Mouse (Mus musculus): ENCODE data around the gene 1700129C05Rik. TPM values are rescaled to one million over a fixed set of nuclear protein-coding genes. Genes with fewer than 3 reads are reported as not detected.

1700129C05Rik gene
- polyA plus RNA-seq (2015; fragmentation: Nextera tagmentation; extraction: Ambion mirVana), result not detected in 2 replicates

DNA sequence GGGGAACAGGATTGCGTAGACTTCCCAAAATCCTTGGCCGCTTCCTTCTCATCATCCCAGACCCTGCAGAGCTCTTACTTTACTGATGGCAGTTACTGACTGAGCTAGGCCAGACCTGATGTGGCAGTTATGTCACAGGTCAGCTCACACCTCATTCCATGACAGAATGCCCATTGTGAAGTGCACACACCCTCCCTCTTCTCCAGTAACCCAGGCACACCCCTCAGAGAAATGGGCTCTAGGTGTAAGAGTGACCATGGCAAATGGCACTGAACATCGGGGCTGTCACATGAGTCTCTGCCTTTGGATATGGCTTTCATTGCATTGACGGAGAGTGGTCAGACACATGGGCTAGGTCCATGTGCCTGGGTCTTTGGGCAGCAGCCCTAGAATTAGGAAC, at the start of gene 1700129C05Rik:
Gene 1700129C05Rik (minus strand): TSS at position 101 of the 400 bp plus-strand sequence.
- no peak for ATAC-seq (ENCODE audit: low FRiP score)
- H3K9ac ChIP-seq, result no peak within 1 kb of the TSS
- H3K27me3 ChIP-seq, result no peaks in the 10 kb centered on the region
- no peak within 1 kb of the TSS for H3K4me3 ChIP-seq
- H3K4me2 ChIP-seq, result no peak within 1 kb of the TSS
- H3K27ac ChIP-seq, result no peak within 1 kb of the TSS
- no peaks in the 10 kb centered on the region for H3K9me3 ChIP-seq
- no peaks in the 10 kb centered on the region for H3K36me3 ChIP-seq
- H3K4me1 ChIP-seq (replicated peaks), result no peaks in the 10 kb centered on the region
- 94% methylated on average over 4 of the region's 4 CpGs for WGBS

DNA sequence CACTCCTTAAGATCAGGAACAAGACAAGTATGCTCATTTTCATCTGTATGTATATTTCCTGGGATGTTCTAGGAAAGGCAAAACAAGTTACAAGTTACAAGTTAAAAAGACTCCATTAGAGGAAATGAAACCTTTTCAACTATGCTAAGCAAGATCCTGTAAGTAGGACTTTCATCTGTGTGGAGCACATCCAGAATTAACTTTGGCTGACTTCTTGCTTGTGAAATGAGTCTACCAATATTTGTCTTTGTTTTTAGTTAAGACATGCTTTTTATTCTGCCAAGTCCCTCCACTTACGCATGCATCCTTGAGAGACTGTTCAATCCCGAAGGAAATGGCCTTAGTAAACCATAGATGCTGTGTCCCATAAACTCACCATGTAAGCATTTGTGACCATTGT, 43.4 kb upstream of the 1700129C05Rik start:
- no peak overlapping the region for H3K4me2 ChIP-seq
- no peak overlapping the region for H3K4me3 ChIP-seq
- no peak for ATAC-seq (ENCODE audit: low FRiP score)
- H3K9ac ChIP-seq, result no peak overlapping the region
- no peaks in the 10 kb centered on the region for H3K4me1 ChIP-seq (replicated peaks)
- no peak overlapping the region for H3K27ac ChIP-seq
- no peaks in the 10 kb centered on the region for H3K27me3 ChIP-seq
- H3K9me3 ChIP-seq, result 0 out of 2 replicates have a peak, but pooled peaks cover 4% of the 10 kb centered on the region
- WGBS, result 91% methylated on average over 2 of the region's 2 CpGs
- no peaks in the 10 kb centered on the region for H3K36me3 ChIP-seq

DNA sequence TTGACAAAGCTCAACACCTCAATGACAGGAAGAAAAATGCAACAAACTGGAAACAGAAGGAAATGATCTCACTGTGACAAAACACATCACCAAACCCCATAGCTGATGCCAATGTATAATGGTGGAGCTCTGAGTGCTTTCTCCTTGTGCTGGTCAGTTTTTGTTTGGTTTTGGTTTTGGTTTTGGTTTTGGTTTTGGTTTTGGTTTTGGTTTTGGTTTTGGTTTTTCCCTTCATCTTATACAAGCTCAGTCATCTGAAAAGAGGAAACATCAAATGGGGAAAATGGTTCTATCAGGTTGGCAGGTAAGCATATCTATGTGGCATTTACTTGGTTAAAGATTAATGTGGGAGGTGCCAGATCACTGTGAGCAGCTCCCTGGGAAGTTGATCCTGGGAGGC, 42.8 kb upstream of the 1700129C05Rik start:
- Histone ChIP-seq H3K27ac (no peak overlapping the region), H3K27me3 (no peaks in the 10 kb centered on the region), H3K9ac (no peak overlapping the region), H3K36me3 (no peaks in the 10 kb centered on the region), H3K4me3 (no peak overlapping the region), H3K4me2 (no peak overlapping the region), H3K4me1 (replicated peaks) (no peaks in the 10 kb centered on the region), H3K9me3 (0 out of 2 replicates have a peak, but pooled peaks cover 4% of the 10 kb centered on the region)
- ATAC-seq (ENCODE audit: low FRiP score), result no peak

DNA sequence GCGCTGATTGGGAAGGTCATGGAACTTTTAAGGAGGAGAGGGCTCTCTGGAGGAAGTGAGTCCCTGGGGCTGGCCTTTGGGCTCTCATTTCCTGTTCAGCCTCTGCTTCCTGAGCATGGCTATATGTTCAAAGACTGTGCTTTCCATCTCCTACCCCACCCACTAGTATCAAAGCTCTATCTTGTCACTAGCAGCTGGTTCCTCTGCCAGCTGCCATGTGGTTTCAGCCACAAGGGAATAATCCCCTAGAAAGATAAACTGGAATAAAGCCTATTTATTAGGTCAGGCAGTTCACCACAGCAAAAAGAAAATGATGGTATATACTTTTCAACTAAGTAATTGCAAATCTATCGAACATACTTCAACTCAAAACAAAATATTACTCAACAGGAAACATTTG, 40.0 kb upstream of the 1700129C05Rik start:
- Histone ChIP-seq H3K9me3 (no peaks in the 10 kb centered on the region), H3K27me3 (no peaks in the 10 kb centered on the region), H3K9ac (no peak overlapping the region), H3K4me3 (no peak overlapping the region), H3K36me3 (no peaks in the 10 kb centered on the region), H3K4me1 (replicated peaks) (no peaks in the 10 kb centered on the region), H3K27ac (no peak overlapping the region), H3K4me2 (no peak overlapping the region)
- 73% methylated on average over 2 of the region's 2 CpGs for WGBS
- ATAC-seq (ENCODE audit: low FRiP score), result no peak

DNA sequence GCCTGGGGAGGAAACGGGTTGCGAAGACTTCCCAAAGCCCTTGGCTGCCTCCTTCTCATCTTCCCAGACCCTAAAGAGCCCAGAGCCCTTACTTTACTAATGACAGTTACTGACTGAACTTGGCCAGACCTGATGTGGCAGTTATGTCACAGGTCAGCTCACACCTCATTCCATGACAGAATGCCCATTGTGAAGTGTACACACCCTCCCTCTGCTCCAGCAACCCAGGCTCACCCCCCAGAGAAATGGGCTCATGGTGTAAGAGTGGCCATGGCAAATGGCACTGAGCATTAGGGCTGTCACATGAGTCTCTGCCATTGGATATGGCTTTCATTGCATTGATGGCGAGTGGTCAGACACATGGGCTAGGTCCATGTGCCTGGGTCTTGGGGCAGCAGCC, 36.0 kb upstream of the 1700129C05Rik start, which contains the start of gene Gm5142:
Gene Gm5142 (minus strand): TSS at position 101 of the 400 bp plus-strand sequence.
- no peak for ATAC-seq (ENCODE audit: low FRiP score)
- H3K27ac ChIP-seq, result no peak within 1 kb of the TSS
- H3K9me3 ChIP-seq, result no peaks in the 10 kb centered on the region
- no peak within 1 kb of the TSS for H3K9ac ChIP-seq
- H3K4me3 ChIP-seq, result no peak within 1 kb of the TSS
- no peaks in the 10 kb centered on the region for H3K27me3 ChIP-seq
- no peaks in the 10 kb centered on the region for H3K4me1 ChIP-seq (replicated peaks)
- no peak within 1 kb of the TSS for H3K4me2 ChIP-seq
- H3K36me3 ChIP-seq, result no peaks in the 10 kb centered on the region
- 93% methylated on average over 3 of the region's 3 CpGs for WGBS

DNA sequence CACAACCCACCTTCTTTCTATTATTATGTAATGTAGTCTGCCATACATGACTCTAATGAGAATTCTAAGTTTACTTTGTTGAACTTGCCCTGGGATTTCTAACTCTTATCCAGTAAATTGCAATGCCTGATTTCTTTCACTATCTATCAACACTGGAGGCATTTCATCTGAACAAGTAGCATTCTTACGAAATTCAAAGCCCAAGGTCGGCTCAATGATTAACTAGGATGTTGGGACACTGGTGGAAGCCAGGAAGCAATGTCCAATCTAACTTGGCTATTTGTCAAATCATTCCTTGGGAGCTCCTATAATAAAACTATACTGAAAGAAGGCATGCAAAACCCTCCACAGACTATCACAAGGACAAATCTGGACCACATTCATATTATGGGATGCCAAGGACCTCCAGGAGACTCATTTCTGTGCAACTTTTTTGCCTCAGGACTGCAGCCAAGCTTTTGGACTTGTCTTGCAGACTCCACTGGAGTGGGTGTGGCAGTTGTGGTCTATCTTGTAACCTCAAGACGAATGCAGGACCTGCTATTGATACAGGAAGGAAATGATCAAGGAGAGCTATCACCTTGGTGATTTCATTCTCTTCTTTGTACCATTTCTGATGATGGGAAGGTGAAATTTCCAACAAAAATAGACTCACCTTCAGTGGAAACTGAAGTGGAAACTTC, 14.5 kb upstream of the 1700129C05Rik start:
- H3K27me3 ChIP-seq, result no peaks in the 10 kb centered on the region
- no peak overlapping the region for H3K9ac ChIP-seq
- H3K4me3 ChIP-seq, result no peak overlapping the region
- 78% methylated on average over 3 of the region's 3 CpGs for WGBS
- no peak overlapping the region for H3K27ac ChIP-seq
- ATAC-seq (ENCODE audit: low FRiP score), result no peak
- no peaks in the 10 kb centered on the region for H3K9me3 ChIP-seq
- H3K4me1 ChIP-seq (replicated peaks), result no peaks in the 10 kb centered on the region
- H3K4me2 ChIP-seq, result no peak overlapping the region
- H3K36me3 ChIP-seq, result no peaks in the 10 kb centered on the region

DNA sequence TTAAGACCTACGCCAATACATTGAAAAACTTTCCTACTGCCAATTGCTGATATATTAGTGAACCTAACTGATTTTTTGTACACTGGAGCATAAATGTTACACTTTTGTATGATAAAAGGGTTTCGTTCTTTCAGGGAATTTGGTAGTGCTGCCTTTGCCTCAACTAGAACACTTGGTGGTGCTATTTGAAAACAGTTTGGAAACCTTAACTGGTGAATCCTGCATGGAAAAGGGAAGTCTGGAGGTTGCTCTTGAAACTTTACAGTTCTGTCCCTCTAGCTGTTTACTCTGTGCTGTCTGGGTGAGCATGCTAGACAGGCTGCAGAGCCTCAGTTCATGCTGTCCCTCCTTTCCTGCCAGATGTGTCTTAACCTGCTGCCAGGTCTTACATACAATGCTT, 12.9 kb upstream of the 1700129C05Rik start:
- Histone ChIP-seq H3K36me3 (no peaks in the 10 kb centered on the region), H3K4me3 (no peak overlapping the region), H3K4me1 (replicated peaks) (no peaks in the 10 kb centered on the region), H3K9ac (no peak overlapping the region), H3K27me3 (no peaks in the 10 kb centered on the region), H3K9me3 (no peaks in the 10 kb centered on the region), H3K4me2 (no peak overlapping the region), H3K27ac (no peak overlapping the region)
- no peak for ATAC-seq (ENCODE audit: low FRiP score)
- 83% methylated on average over 2 of the region's 2 CpGs for WGBS

DNA sequence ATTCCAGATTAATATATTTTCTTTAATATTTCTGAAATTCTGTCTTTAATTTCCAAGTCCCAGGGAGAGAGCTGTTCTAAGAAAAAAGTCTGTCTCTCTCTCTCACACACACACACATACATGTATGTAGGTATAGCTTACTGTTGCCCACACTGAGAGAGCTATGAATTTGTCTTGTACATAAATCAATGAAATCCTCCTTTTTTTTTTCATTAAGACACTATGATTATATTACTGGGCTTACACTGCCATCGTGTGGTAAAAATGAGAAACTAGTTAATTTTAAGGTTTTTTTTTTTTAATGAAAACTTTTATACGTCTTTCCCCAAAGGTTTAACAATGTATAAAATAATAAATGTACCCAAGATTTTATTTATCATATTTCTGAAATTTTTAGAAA, 28.4 kb downstream of the 1700129C05Rik start:
- H3K4me3 ChIP-seq, result no peak overlapping the region
- no peak overlapping the region for H3K4me2 ChIP-seq
- H3K36me3 ChIP-seq, result no peaks in the 10 kb centered on the region
- 7% methylated on average over 2 of the region's 2 CpGs for WGBS
- no peak for ATAC-seq (ENCODE audit: low FRiP score)
- H3K27me3 ChIP-seq, result no peaks in the 10 kb centered on the region
- no peaks in the 10 kb centered on the region for H3K9me3 ChIP-seq
- H3K4me1 ChIP-seq (replicated peaks), result no peaks in the 10 kb centered on the region
- no peak overlapping the region for H3K9ac ChIP-seq
- no peak overlapping the region for H3K27ac ChIP-seq

DNA sequence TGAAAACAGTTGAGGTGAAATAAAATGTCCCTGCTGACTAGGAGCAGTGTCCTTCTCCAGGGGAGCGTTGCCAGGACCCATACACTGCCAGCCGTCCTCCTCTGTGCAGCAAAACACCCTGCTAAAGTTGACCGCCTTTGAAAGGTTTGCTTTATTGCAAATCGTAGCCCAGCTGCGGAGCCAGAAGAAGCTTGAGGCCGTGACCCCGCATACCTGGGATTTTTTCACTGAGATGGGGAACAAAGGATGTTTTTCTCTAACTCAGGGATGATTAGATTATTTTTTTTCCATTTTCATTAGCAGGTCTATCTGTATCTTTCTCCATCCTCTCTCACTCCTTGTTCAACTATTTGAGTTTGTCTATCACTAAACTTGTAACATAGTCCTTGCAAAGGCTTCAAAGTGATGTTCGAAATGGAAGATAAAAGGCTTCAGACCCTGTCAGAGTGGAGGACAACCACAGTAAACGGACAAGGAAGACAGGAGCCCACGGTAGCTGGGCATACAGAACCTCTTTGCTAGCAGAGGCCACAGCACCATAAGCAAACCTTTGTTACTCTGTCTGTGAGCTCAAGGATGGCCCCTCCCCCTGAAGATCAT, 38.6 kb downstream of the 1700129C05Rik start:
- H3K9ac ChIP-seq, result no peak overlapping the region
- H3K27ac ChIP-seq, result no peak overlapping the region
- H3K9me3 ChIP-seq, result no peaks in the 10 kb centered on the region
- no peaks in the 10 kb centered on the region for H3K36me3 ChIP-seq
- ATAC-seq (ENCODE audit: low FRiP score), result no peak
- no peak overlapping the region for H3K4me3 ChIP-seq
- no peaks in the 10 kb centered on the region for H3K4me1 ChIP-seq (replicated peaks)
- 22% methylated on average over 10 of the region's 10 CpGs for WGBS
- no peak overlapping the region for H3K4me2 ChIP-seq
- H3K27me3 ChIP-seq, result no peaks in the 10 kb centered on the region

DNA sequence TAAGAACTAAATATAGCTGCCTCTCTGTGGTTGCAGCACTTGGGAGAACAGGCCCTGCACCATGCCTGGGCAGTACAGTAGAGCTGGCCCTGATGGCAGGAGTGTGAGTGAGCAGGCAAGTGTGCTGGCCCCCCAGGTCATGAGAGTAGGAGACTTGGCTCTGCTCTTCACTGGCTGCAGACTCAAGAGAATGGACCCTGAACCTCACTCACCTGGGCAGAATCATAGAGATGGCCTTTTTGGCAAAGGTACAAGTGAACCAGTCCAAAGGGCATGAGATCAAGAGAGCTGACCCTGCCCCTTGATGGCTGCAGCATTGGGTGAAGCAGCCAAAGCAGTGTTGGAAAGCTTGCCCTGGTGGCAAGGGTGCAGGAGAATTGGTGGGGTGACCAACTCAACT, 49.1 kb downstream of the 1700129C05Rik start:
- H3K9me3 ChIP-seq, result no peaks in the 10 kb centered on the region
- H3K27ac ChIP-seq, result no peak overlapping the region
- ATAC-seq (ENCODE audit: low FRiP score), result no peak
- H3K9ac ChIP-seq, result no peak overlapping the region
- H3K4me3 ChIP-seq, result no peak overlapping the region
- H3K4me2 ChIP-seq, result no peak overlapping the region
- no peaks in the 10 kb centered on the region for H3K27me3 ChIP-seq
- no peaks in the 10 kb centered on the region for H3K36me3 ChIP-seq
- H3K4me1 ChIP-seq (replicated peaks), result no peaks in the 10 kb centered on the region

DNA sequence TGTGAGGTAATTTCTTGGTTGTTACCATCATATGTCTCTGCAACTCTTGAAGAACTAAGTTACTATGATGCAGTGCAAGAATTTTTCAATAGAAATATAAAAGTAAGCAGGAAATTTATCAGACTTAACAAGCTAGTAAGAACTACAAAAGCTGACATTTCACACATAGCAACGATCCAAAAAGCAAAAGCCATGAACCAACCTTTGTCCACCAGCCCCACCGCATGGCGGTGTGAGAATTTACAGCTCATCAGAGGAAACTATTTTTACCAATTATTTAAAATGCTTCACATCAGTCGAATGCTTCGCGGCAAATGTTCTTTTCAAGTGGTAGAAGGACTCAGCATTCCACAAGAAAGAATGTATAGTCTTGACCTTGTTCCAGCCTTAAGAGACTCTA, 58.3 kb downstream of the 1700129C05Rik start:
- no peak overlapping the region for H3K4me3 ChIP-seq
- H3K4me2 ChIP-seq, result no peak overlapping the region
- H3K4me1 ChIP-seq (replicated peaks), result no peaks in the 10 kb centered on the region
- no peak overlapping the region for H3K9ac ChIP-seq
- 44% methylated on average over 6 of the region's 6 CpGs for WGBS
- H3K27ac ChIP-seq, result no peak overlapping the region
- H3K27me3 ChIP-seq, result no peaks in the 10 kb centered on the region
- no peaks in the 10 kb centered on the region for H3K36me3 ChIP-seq
- no peaks in the 10 kb centered on the region for H3K9me3 ChIP-seq
- no peak for ATAC-seq (ENCODE audit: low FRiP score)
